Mouse (Mus musculus) intestine, postnatal 0 days (tissue): ENCODE data around the gene 4930452B06Rik. TPM values are rescaled to one million over a fixed set of nuclear protein-coding genes. Genes with fewer than 3 reads are reported as not detected.

Experiments used
- ATAC-seq: fragments of 200-750 bp; cut with Nextera tagmentation; 2 replicates; pipeline ENCODE4 v1.8.0; 2017; ENCODE audit warnings: mild to moderate bottlenecking, moderate TSS enrichment, moderate library complexity
- H3K27ac ChIP-seq: fragments of 300-500 bp; sonication (generic); 2 replicates; pipeline ENCODE4 v1.5.1; 2014; ENCODE audit warnings: mild to moderate bottlenecking, low read depth, low read length, moderate library complexity
- H3K27me3 ChIP-seq: fragments of 300-500 bp; sonication (generic); replicated peaks from 2 replicates; pipeline ENCODE4 v1.6.1; 2014; ENCODE audit warnings: low read length, mixed read lengths; ENCODE audit not compliant: control insufficient read depth, insufficient read depth
- H3K36me3 ChIP-seq: fragments of 300-500 bp; sonication (generic); 2 replicates; pipeline ENCODE4 v1.6.1; 2014; ENCODE audit warnings: mild to moderate bottlenecking, moderate library complexity; ENCODE audit not compliant: control insufficient read depth, insufficient read depth
- H3K4me1 ChIP-seq: fragments of 300-500 bp; sonication (generic); replicated peaks from 2 replicates; pipeline ENCODE4 v1.6.1; 2014; ENCODE audit warnings: antibody characterized with exemption, low read length, mixed read lengths; ENCODE audit not compliant: control insufficient read depth, insufficient read depth
- H3K4me2 ChIP-seq: fragments of 300-500 bp; sonication (generic); replicated peaks from 2 replicates; pipeline ENCODE4 v1.6.1; 2014; ENCODE audit warnings: low read depth, mild to moderate bottlenecking, moderate library complexity
- H3K4me3 ChIP-seq: fragments of 300-500 bp; sonication (generic); 2 replicates; pipeline ENCODE4 v1.5.1; 2014; ENCODE audit warnings: low read depth, low read length
- H3K9ac ChIP-seq: fragments of 300-500 bp; sonication (generic); 2 replicates; pipeline ENCODE4 v1.6.1; 2014; ENCODE audit warnings: mild to moderate bottlenecking, low read depth, low read length
- H3K9me3 ChIP-seq: fragments of 300-500 bp; sonication (generic); 2 replicates; pipeline ENCODE4 v1.6.1; 2016; ENCODE audit warnings: mixed run types; ENCODE audit not compliant: control insufficient read depth
- CTCF ChIP-seq: sonication (generic); IDR thresholded peaks from 2 replicates; pipeline ENCODE4 v1.5.1; 2016; ENCODE audit warnings: low read depth, mild to moderate bottlenecking, control low read depth, antibody characterized with exemption, moderate library complexity
- WGBS: fragments of 180-500 bp; shearing (Covaris S2); extraction: QIAGEN DNeasy Blood & Tissue Kit; methylation state at CpG from one replicate; pipeline ENCODE4 v1.1.7; 2014; 5-methylcytosine and 5-hydroxymethylcytosine counted together
- polyA plus RNA-seq: library from polyadenylated mRNA; unstranded; fragments of >200 nt; fragmentation: Nextera tagmentation; extraction: Ambion mirVana; gene quantifications from 2 replicates; pipeline ENCODE4 v1.2.1, GENCODE M21; 2015

4930452B06Rik gene
- polyA plus RNA-seq, 1 experiment from 2014 or later: 1.6 TPM

- Histone ChIP-seq H3K36me3 (no peaks in the 10 kb centered on the region), H3K4me2 (no peak overlapping the region), H3K27ac (no peak overlapping the region), H3K9me3 (no peaks in the 10 kb centered on the region), H3K4me1 (no peaks in the 10 kb centered on the region), H3K9ac (no peak overlapping the region), H3K4me3 (no peak overlapping the region), H3K27me3 (no peaks in the 10 kb centered on the region)
- TF ChIP-seq CTCF: no peak
- no peak for ATAC-seq
- 59% methylated on average over 4 of the region's 4 CpGs for WGBS
Measured at GRCm38 (mm10) chr14:8549108-8549507, 116.9 kb downstream of the 4930452B06Rik start.

GRCm38 (mm10) chr14:8536024-8536423 is 130.0 kb downstream of the 4930452B06Rik start:
- no peak overlapping the region for H3K27ac ChIP-seq
- ATAC-seq: no peak
- H3K9ac ChIP-seq: no peak overlapping the region
- no peaks in the 10 kb centered on the region for H3K36me3 ChIP-seq
- H3K9me3 ChIP-seq: no peaks in the 10 kb centered on the region
- H3K27me3 ChIP-seq: no peaks in the 10 kb centered on the region
- WGBS: 88% methylated on average over 3 of the region's 3 CpGs
- no peak overlapping the region for H3K4me2 ChIP-seq
- TF ChIP-seq CTCF: no peak
- H3K4me3 ChIP-seq: no peak overlapping the region
- H3K4me1 ChIP-seq: no peaks in the 10 kb centered on the region

- H3K4me2 ChIP-seq: no peak overlapping the region
- no peak overlapping the region for H3K4me3 ChIP-seq
- H3K4me1 ChIP-seq: no peaks in the 10 kb centered on the region
- no peaks in the 10 kb centered on the region for H3K36me3 ChIP-seq
- ATAC-seq: no peak
- H3K27me3 ChIP-seq: no peaks in the 10 kb centered on the region
- no peak overlapping the region for H3K9ac ChIP-seq
- 76% methylated on average over 6 of the region's 6 CpGs for WGBS
- no peak for TF ChIP-seq CTCF
- no peaks in the 10 kb centered on the region for H3K9me3 ChIP-seq
- H3K27ac ChIP-seq: no peak overlapping the region
Measured at GRCm38 (mm10) chr14:8525232-8525631, 140.8 kb downstream of the 4930452B06Rik start.

- Histone ChIP-seq H3K36me3 (no peaks in the 10 kb centered on the region), H3K4me2 (no peak overlapping the region), H3K9me3 (no peaks in the 10 kb centered on the region), H3K4me1 (no peaks in the 10 kb centered on the region), H3K4me3 (no peak overlapping the region), H3K9ac (no peak overlapping the region), H3K27ac (no peak overlapping the region), H3K27me3 (no peaks in the 10 kb centered on the region)
- ATAC-seq: no peak
- WGBS: 78% methylated on average over 6 of the region's 6 CpGs
- TF ChIP-seq CTCF: no peak
Measured at GRCm38 (mm10) chr14:8517681-8518080, 148.4 kb downstream of the 4930452B06Rik start.

GRCm38 (mm10) chr14:8514071-8514470 is 152.0 kb downstream of the 4930452B06Rik start:
- Histone ChIP-seq H3K4me1 (no peaks in the 10 kb centered on the region), H3K36me3 (no peaks in the 10 kb centered on the region), H3K4me2 (no peak overlapping the region), H3K4me3 (no peak overlapping the region), H3K9me3 (no peaks in the 10 kb centered on the region), H3K9ac (no peak overlapping the region), H3K27me3 (no peaks in the 10 kb centered on the region), H3K27ac (no peak overlapping the region)
- no peak for ATAC-seq
- no peak for TF ChIP-seq CTCF
- WGBS: 97% methylated on average over 3 of the region's 3 CpGs

- Histone ChIP-seq H3K4me3 (no peak overlapping the region), H3K9me3 (no peaks in the 10 kb centered on the region), H3K4me2 (no peak overlapping the region), H3K4me1 (no peaks in the 10 kb centered on the region), H3K36me3 (no peaks in the 10 kb centered on the region), H3K27ac (no peak overlapping the region), H3K27me3 (no peaks in the 10 kb centered on the region), H3K9ac (no peak overlapping the region)
- 79% methylated on average over 4 of the region's 4 CpGs for WGBS
- no peak for TF ChIP-seq CTCF
- no peak for ATAC-seq
Measured at GRCm38 (mm10) chr14:8511276-8511675, 154.8 kb downstream of the 4930452B06Rik start.
